Mouse (Mus musculus) right cerebral cortex, postnatal 4 days (tissue): Measurements from ENCODE around the gene Copg2.

ENCODE experiments used
- DNase-seq: peaks from one replicate; pipeline ENCODE4 v3.0.0-alpha.2; 2022

Copg2 gene

DNA sequence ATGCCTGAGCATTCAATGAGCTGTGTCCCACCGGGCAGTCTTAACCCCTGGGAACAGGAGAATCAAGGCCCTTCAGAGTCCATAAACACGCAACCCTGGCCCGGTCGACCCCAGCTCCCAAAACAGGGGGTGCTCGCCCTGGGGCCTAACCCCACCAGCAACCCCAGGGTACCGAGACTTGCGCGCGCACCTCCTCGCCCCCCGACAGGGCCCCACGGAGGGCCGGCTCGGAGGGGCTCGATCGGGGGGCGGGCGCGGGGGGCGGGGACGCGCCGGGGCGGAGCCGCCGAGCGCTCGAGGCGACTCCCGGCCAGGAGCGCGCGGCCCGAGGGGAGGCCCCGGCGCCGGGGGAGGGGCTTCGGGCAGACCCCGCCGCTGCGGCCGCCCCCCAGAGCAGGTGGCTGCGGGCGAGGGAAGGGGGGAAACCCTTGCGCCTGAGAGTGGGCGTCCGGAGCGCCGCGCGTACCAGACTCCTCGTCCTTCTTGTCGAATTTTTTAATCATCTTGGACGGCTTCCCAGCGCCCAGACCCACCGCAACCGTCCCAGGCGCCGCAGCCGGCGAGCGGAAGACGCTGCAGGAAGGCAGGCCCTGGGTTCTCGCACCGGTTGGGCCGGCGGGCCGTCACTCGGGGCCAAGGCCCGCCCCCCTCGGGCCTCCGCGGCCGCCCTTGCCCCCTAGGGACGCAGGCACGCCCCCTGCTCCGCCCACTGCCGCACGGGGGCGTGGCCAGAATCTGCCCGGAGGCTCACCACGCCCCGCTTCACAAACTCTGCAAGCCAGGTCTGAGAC is at the start of gene Copg2:
TSS of gene Copg2 (minus strand) at position 600 of the 791 bp plus-strand sequence.
- DNase-seq = peak; percentile 89

DNA sequence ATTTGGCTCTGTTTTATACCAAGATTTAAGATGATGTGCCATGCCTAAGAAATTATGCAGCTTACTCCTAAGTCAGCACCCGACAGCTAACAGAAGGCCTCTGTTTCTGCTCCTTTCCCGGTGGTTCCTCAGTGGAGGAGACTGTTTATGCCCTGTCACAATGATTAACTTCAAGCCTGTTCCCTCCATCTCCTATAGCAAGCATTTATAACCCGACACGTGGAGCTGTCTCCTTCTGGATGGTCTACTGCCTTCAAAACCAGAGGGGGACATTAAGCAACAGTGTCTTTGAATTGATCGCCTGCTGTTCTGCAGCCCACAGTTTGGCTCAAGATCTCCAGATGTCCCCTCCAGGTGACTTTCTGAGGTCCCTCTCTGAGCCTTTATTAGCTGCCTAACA is 42.7 kb upstream of the Copg2 start:
- no peak for DNase-seq

DNA sequence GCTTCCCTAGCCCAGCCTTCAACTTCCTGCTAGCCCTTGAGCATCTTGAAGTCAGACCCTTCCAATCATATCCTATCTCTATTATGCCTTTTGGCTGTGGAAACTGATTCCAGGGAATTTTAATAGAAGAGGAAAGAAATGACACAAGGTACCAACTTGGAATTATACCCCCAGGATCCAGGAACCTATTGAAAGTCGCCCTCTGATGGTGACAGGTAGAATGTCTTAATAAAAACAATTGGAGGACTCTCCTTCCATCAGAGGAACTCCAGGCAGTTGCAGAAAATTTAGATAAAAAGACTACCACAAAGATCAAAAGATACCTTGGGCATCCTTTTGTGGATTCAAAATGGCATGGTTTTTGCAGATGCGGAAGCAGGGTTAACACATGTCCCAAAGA is 26.2 kb upstream of the Copg2 start:
- DNase-seq = no peak

DNA sequence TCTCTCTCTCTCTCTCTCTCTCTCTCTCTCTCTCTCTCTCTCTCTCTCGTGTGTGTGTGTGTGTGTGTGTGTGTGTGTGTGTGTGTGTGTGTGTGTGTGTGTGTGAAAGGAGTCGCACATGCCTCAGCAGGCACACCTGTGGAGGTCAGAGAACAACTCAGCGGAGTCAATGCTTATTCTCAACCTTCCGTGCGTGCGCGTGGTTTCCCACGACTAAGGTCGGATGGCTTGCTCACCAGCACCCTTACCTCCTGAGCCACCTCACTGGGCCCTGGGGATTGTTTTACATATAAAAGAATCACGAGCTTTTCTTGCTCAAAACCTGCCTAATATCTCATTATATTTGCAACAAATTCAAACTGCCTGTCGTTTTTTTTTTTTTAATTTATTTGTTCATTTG is 25.2 kb upstream of the Copg2 start:
- DNase-seq = no peak

DNA sequence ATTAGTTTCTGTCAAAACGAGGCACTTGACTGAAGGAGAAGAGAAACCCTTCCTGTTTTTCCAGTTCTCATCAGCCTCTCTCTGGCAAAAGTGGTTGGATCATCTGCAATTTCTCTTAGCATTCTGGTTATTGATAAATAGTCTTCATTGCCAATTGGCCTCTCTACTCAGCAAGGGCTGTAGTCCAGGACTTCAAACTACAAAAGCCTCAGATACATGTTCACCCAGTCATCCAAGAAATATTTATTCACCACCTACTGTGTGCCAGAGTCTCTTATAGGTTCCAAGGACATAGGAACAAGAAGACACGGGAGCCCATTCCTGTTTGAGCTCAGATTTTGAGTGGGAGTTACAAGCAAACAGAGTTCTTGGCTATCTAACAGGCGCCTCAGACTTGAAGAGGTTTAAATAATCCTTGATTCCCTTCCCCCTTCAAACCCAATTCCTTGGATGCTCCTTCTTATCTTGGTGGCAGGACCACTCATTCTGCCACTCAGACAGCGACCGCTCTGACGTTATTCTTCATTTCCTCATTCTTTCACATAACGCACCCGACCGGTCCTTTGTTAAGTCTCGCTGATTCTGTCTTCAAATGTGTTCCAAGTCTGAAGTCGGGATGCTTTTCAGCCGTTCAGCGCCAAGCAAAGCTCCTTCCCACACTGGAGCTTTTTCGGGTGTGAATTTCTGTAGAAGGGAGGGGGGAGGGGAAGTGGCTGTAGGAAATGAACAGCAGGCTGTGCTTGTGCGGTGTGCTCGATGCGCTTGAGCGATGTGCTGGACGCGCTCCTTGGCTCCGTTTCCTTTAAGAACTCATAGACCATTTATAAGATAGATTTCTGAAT is 24.5 kb upstream of the Copg2 start:
- DNase-seq = peak; percentile 52

DNA sequence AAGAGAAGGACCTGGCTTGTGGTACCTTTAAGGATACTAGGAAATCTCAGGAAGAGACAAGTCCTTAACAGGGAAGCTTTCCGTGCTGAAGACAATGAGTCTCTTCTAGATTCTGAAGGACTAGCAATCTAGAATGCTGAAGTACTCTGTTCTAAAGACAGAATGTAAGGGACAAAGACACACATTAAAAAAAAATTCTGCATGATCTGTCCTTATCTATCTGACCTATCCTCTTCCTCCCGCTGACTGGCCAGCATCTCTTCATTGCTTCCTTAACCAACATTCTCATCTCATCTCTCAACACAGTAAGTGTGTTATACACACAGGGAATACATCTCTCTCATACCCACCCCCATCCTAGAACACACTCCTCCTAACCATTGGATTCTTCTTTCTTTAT is 18.9 kb upstream of the Copg2 start, which contains the start of gene Tsga13:
TSS of gene Tsga13 (minus strand) at position 101 of the 400 bp plus-strand sequence.
- DNase-seq = no peak

DNA sequence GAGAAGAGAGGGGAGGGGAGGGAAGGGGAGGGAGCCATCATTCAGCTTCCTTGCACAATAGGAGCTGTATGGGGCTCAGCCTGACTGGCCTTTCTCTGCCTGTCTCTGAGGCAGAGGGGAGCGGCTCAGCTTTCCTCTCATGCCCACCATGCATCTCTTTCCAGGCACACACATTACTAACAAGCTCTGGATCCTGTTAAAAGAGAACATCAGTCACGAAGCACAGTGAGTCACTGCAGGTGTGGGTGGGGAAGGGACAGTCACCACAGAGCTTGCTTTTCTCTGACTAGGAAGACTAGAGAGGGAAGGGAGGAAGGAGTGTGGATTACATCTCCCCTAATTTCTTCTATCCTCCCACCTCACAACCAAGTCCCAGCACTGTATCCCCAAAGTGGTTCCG is 11.4 kb upstream of the Copg2 start:
- DNase-seq = no peak

DNA sequence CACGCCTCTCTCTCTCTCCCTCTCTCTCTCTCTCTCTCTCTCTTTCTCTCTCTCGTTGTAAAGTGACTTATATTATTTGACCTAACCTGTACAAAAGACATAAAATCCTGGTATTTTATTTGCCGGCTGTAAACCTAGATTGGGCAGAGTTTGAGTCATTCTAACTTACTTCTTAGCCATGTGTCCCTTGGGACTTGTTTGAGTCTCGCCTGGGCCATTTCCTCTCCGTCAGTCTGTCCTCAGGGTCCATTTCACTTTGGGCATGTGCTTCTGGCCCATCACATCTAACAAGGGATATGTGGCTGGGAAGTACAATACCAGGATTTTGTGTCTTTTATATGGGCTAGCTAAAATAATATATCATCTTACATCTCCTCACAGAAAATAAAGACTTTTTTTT is 8.3 kb upstream of the Copg2 start:
- no peak for DNase-seq

DNA sequence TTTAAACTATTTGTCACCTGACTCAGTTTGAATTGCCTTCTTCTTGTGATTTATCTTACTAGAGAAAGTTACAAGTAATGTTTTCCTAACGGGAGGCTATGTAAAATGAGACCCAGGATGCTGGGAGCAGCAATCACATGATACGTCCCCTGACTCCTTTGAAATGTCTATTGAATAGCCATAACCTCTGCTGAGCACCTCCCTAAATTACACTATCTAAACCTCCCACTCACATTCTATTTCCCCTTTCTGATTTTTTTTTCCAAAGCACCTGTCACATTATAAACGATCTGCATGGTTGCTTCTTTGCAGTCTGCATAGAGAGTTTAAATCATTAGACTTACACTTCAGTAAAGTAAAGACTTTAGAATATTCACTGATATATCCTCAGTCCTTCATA is 7.4 kb upstream of the Copg2 start:
- no peak for DNase-seq

DNA sequence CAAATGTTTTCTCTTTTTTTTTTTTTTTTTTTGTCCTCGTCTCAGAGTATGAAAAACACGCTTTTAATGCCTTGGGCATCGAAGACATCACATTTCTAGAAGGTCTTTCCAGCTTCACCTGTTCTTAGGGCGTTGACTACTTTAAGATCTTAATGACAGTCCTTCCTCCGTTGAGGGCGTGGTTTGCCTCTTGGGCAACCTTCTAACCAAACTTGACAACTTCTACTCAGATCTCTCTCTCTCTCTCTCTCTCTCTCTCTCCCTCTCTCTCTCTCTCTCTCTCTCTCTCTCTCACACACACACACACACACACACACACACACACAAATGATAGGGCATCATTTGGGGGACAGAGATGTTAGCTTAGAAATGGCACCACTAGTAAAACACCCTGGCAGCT is 926 bp upstream of the Copg2 start:
- DNase-seq = no peak

DNA sequence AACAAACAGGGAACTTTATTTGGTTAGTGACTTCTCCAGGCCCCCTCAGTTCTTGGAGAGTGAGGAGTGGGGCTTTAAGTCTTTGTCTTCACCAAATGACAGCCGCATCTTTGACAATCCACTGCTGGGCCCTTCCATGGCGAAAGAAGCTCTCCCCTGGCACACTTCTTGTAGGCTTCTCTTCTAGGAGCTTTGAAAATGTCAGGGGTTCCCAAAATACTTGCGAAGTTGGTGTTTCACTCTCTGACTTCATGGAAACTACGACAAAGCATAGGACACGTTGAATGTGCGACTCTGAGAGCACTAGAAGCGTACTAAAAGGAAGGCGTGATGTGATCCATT is 363 bp upstream of the Copg2 start:
- DNase-seq = no peak

DNA sequence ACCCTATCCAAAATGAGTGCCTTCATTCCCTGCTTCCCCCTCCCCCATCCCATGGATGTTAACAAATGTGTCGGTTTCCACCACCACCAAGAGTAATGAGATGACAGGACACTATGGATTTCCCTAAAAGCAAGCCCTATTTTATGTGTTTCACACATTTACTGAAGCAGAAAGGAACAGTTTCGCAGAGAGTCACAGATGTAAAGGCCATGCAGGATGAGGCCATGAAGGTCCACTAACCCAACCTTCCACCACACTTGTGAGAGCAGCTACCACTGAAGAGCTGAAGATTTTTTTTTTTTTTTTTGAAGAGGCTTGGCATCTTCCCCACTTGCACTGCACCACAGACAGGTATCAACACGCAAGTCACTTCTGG is 787 bp downstream of the Copg2 start:
- DNase-seq = no peak

DNA sequence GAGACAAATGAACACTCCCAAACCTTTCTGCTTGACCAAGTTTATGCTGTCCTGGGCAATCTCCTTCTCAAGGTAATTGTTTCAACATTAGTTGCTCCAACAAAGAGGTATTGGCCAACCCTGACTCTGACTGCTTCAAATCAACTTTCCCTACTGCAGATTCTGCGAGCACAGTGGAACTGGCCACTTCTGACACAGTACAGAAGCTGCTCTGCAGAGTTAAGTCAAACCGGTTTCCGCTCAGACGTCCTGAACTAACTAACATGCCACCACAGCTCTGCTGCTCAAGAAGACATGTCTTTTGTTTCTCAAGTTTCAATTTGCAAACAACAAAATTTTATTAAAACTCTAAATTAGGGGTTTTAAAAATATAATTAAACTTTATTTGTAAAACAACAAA is 3.5 kb downstream of the Copg2 start:
- no peak for DNase-seq

DNA sequence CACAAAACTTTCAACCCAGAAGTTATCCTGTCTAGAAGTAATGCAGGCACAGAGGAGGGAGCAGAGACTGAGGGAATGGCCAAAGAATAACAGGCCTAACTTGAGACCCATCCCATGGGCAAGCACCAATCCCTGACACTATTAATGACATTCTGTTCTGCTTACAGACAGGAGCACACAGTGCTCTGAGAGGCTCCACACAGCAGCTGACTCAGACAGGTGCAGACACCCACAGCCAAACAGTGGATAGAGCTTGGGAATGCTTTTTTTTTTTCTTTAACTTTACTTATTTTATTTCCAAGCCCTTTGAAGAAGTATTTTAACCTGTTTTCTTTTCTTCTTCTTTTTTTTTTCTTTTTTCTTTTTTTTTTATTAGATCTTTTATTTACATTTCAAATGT is 4.8 kb downstream of the Copg2 start:
- DNase-seq = no peak

DNA sequence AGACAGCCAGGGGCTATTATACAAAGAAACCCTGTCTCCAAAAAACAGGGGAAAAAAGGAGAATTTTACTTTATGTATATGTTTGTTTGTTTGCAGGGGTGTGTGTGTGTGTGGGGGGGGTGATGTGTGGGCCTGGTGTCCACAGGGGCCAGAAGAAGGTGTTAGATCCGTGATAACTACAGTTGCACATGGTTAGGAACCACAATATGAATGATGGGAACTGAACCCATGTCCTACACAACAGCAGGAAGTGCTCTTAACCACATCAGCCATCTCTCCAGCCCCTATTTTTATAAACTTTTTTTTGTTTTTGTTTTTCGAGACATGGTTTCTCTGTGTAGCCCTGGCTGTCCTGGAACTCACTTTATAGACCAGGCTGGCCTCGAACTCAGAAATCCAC is 11.7 kb downstream of the Copg2 start:
- no peak for DNase-seq

DNA sequence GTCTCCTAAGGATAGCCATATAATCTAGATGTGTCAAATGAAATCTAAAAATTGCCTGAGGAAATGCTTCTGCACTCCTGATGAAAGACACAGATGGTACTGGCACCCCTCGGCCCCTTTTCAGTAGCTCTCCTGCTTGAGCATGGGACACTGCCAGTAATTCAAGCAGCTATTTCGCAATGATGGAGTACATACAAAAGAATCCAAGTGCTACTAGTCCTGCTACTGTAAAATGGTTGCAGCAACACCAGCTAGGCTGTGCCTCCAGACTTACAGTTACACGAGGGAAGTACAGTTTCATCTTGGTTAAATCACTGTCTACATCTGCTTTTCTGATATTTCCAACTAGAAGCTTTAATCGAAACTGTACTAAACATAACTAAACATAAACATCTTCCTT is 13.1 kb downstream of the Copg2 start:
- DNase-seq = peak; percentile 3

DNA sequence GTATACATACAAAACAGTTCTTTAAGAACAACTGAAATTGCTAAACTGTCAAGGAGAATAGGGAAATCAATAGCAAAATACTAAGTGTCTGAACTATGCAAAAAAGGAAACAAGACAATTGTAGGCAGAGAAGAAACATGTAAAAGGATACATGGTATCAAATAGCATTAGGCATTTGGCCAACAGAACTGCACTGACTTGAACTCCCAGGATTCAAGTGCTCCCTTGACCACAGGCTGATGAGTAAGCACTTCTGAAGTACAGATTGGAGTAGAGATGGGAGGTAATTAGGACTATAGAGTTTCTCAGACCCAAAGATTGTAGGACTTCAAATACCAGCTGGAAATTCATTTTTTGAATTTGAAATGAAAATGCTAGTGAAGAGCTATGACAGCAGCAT is 19.9 kb downstream of the Copg2 start:
- DNase-seq = no peak

DNA sequence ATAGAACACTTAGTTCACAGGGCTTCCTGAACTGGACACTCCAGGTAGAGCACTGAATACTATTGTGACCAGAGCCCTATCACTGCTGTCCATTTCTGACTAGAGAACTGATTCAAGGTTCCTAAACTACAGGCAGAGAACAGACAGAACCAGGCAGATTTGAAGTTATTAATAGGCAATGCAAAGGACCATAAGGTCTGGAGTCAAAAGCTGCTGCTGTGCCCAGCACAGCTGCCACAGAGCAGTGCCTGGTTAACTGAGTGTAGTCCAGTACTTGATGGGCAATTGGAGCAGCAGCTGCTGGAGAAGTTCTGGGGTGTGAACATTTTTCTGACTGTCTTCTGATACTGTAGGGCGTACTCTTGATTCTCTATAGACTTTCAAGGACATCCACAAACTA is 30.1 kb downstream of the Copg2 start:
- DNase-seq = no peak

DNA sequence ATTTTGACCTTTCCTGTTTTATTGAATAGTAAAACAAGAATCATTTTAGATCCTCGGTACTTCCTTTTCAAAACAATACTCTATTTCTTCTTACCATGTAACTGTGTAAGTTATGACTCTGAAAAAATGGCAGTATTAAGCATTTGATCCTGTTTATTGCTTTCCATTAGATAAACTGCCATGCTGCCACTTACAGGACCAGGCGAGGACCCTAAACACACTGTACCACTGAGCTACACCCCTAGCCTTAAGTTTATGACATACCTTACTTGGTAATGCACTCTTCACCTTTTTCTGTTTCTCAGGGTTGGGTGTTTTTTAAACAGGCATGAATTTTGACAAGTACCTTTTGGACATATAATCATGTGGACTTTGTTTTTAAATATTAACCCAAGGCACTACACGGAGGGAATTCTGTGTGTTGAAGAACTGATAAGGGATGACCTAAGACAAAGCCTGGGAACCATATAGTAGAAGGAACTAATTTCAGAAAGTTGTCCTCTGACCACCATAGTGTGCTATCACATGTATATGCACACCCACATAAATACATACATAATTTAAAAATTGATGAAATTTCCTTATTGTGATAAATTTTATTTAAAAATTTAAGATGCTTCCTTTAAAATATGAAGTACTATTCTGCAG is 31.4 kb downstream of the Copg2 start:
- DNase-seq = no peak

DNA sequence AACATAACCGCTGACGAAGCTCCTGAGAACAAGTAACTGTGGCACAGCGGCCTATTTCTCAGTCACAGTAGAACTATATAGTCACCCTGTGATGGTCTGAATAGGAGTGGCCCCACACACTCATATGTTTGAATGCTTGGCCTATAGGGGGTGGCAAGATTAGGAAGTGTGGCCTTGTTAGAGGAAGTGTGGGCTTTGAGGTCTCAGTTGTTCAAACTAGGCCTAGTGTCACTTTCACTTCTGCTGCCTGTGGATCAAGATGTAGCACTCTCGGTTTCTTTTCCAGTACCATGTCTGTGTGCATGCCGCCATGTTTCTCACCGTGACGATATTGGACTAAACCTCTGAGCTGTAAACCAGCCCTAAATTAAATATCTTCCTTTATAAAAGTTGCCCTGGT is 40.6 kb downstream of the Copg2 start:
- no peak for DNase-seq

DNA sequence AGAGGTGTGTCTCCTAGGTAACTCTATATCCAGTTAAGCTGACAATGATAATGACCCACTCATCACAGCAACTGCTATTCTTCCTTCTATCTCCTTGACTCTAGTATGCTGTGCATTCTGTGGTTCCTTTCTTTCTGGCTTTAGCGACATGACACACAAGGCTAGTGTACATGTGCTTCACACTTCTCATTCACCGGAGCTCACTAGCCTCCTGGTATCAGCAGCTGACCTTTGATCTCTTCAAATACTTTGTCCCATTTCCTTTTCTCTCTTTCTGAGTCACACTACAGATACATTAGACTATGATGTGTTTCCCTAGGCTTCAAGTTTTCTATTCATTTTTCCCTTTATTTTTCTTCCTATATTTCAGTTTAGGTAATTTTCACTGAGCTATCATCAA is 41.4 kb downstream of the Copg2 start:
- no peak for DNase-seq

DNA sequence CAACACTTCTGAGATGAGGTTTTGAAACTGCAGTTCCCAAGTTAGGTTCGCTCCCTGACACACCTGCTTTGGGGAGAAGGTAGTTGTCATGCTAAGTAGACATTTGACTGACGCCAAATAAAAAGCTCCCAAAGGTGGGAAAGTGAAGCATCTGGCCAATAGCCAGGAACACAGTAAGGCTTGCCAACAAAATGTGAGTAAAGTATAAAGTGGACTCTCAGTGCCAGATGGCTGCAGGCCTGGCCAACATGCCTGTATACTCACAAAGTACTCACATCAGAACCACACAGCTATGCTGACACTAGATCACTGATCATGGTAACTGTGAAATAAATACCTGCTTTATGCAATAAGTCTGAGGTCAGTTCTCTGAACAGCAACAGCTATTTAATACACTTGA is 46.8 kb downstream of the Copg2 start:
- no peak for DNase-seq

DNA sequence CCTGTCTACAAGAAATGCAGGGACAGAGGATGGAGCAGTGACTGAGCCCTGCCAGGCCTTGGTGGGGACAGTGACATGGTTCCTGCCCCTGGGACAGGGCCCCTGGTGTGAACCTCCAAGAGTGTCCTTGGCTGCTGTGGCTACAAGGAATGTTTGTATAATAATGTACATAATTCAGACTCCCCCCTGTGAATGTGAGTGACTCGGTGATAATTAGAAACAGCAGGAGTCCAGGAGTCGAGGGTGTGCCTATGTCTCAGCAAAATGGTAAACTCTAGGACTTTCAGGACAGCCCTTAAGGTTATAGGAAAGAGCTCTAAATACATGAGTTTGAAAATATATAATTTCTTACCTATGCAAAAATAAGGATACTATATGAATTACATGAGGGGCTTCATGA is 64.4 kb downstream of the Copg2 start:
- no peak for DNase-seq

DNA sequence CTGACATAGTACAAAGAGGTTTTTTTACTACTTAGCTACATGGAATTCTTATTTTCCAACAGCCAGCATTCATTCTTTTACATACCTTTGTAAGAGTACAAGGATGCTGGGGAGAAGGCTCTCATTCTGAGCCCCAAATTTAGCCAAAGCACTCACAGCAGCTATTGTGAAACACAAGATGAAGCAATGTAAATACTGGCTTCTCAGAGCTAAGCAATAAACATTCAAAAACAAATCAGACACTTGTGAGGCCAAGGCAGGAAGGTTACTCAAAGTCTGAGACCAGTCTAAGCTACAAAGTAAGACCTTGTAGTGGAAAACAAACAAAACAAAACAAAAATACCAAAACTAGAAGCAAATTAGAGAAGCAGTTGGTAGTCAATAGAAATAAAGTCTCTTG is 83.0 kb downstream of the Copg2 start:
- no peak for DNase-seq
